Mouse (Mus musculus): ENCODE measurements around the gene Lrrc8d.

The Lrrc8d gene

DNA sequence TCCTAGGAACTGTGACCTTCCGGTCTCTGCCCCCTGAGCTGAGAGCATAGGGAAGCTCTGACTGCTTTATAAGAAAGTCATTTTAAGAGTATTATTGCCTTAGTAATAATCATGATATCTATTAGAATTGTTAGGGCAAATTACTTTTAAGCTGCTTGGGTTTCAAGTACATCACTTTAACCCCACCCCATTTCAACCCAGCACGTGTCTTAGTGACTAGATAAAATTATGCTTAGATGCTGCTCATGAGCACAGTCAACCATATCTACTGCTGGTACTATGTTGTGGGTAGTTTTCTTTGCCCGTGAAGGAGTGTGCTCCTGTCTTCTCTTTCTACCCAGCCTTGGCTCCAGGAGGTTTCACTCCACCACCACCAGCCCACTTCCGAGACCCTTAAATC is 21.5 kb downstream of the Lrrc8d start:
- no peak for DNase-seq

DNA sequence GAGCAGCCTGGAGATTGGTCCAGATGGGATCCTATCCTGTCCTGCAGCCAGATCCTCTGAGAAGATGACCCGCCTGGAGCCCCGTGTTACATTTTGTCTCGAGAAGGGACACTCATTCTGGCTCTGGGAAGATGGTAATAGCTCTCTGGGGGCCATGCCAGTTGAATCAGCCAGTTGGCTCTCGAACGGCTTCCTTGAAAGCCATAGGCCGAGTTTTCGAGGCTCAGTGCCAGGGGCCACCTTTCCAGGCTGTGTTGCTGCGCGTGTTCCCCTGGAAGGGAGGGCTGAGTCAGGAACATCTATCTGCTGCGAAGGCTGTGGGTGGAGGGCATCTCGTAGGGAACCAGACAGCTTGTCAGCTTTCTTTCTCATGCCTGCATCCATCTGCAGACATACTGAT is 23.0 kb downstream of the Lrrc8d start:
- DNase-seq, result no peak

GRCm38 (mm10) chr5:105730193-105730831 is 30.5 kb downstream of the Lrrc8d start:
- DNase-seq, result no peak

GRCm38 (mm10) chr5:105731173-105731626 is 31.4 kb downstream of the Lrrc8d start:
- DNase-seq, result peak; percentile 57

DNA sequence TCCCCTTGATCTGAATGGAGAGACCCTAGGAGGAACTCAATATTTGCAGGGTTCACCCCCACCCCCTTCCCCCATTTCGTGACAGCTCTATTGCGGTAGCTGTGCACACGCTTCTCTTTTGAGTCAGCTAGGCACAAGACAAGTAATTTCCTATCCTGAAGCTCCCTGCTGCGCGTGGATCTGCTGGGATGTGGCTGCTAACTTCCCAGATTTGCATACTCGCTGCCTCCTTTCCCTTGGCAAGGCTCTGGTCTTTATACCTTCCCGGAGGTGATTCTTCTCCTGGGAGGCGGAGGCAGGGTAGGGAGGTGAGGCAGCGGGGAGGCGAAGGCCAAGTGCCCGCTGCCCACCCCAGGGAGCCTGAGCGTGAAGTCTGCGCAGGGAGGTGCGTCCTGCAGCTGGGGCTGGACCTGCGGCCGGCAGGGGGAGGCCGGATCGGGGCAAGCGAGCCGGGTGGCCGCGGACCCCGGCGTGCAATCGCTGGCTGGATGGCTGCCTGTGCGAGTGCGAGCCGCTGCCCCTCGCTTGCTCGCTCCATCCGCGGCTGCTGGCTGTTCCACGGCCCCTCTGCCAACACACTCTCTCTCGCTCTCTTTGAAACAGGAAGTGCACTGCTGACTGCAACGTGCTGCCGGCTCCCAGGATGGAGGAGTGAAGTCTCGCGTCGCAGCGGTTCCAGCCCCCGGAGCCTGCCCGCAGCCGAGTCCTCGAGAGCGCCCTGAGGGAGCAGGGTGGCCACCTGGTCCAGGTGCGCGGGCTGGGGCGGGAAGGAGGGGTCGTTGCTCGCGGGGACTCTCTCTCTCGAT is 32.1 kb downstream of the Lrrc8d start:
- DNase-seq, result peak; percentile 79

- no peak for DNase-seq
Measured at GRCm38 (mm10) chr5:105732433-105732891, 32.7 kb downstream of the Lrrc8d start.

GRCm38 (mm10) chr5:105733226-105733625 is 33.5 kb downstream of the Lrrc8d start:
- no peak for DNase-seq

GRCm38 (mm10) chr5:105736365-105736764 is 36.6 kb downstream of the Lrrc8d start:
- DNase-seq, result no peak

DNA sequence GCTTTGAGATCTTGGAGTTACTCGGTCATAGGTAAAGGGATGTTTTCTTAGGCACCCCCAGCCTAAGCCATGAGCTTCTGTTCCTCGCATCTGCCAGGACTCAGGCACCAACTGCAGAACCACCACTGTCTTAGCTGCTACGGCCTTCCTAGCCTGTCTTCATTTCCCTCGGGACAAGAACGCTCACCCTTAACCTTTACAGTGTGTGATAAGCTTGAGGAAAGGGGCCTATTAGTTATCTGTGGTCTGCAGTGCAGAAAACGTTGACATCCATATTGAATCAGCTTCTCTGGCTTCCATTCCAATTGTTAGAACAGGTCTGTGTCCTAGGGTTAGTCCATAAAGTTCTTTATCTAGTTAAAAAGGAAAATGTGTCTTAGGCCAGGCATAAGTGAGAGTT is 37.4 kb downstream of the Lrrc8d start:
- no peak for DNase-seq

- DNase-seq, result no peak
Measured at GRCm38 (mm10) chr5:105740437-105740836, 40.7 kb downstream of the Lrrc8d start.

GRCm38 (mm10) chr5:105742641-105743040 is 42.9 kb downstream of the Lrrc8d start:
- DNase-seq, result no peak

GRCm38 (mm10) chr5:105745324-105745723 is 45.6 kb downstream of the Lrrc8d start:
- no peak for DNase-seq

DNA sequence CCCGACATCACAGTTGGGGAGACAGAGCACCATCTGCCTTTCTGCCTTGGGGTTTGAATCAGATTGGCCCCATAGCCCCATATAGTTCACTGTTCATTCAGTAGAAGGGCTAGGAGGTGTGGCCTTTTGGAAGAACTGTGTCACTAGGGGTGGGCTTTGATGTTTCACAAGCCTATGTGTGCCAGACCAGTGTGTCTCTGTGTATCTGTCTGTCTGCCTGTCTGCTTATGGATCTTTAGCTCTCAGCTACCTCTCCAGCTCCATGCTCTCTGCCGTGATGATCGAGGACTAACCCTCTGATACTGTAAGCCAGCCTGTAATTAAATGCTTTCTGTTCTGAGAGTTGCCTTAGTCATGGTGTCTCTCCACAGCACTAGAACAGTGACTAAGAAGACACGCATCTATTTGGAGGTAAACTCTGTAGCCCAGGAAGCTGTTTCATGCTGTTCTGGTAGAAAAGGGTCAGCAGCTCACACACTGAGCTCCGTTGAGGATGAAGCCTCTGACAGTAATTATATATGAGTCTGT is 46.2 kb downstream of the Lrrc8d start:
- no peak for DNase-seq

- DNase-seq, result peak; percentile 38
Measured at GRCm38 (mm10) chr5:105754803-105755202, 55.0 kb downstream of the Lrrc8d start.

DNA sequence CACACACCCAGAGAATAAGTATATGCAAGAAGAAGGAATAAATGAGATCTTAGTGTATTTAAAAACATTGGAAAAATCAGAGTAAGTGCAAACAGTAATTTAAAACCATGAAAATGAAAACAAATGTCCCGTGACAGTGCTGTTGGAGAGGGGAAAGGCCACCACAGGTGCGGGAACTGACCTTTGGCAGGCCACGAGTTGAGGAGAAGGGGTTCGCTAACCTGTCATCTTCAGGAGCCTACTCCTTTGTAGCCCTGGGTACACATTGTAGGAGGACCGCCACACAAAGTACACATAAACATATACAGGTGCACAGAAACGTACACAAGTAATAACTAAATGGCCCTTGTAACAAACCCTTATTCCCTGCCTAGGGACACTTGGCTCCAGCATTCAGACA is 55.7 kb downstream of the Lrrc8d start:
- no peak for DNase-seq

GRCm38 (mm10) chr5:105757978-105758377 is 58.2 kb downstream of the Lrrc8d start:
- no peak for DNase-seq

DNA sequence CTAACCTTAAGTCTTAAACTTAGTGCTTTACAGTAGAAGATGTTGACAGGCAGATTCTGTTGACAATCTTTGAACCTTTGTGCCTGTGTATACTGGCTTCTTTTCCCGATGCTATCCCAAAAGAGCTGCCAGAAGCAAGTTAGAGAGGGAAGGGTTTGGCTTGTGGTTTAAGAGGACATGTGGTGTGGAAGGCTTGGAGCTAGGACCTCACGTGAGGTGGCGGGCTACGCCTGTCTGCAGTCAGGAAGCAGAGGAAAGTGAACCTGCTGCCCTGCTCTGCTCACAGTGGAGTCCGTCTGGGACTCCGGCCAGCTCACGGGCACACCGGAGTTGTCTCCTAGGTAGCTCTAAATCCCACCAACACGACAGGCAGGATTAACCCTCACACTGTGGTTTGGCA is 59.1 kb downstream of the Lrrc8d start:
- DNase-seq, result no peak

DNA sequence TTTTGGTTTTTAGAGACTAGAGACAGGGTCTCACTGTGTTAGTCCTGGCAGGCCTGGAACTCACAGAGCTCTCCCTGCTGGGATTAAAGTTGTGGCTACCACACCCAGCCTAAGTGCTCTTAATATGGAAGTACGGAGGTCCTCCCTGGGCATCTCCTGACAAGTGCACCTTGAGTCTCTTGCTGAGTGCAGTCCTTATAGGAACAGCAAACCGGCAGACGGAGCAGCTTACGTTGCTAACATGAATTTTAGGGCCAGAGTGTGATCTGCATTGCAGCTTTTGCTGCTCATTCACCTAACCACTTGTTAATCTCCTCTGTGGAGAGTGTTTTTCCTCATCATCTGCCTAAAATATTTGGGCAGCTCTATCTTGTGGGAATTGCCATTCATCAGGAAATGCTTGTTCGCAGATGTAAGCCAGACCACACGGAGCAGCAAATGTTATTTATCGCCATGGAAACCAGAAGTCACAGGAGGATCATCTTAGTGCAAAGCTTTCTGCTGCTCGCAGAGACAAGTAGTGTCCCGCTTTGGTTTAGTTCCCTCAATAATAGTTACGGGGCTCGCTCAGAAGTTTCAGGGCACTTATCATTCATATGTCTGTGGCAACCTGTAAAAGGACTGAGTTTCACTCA is 62.2 kb downstream of the Lrrc8d start:
- DNase-seq, result no peak

DNA sequence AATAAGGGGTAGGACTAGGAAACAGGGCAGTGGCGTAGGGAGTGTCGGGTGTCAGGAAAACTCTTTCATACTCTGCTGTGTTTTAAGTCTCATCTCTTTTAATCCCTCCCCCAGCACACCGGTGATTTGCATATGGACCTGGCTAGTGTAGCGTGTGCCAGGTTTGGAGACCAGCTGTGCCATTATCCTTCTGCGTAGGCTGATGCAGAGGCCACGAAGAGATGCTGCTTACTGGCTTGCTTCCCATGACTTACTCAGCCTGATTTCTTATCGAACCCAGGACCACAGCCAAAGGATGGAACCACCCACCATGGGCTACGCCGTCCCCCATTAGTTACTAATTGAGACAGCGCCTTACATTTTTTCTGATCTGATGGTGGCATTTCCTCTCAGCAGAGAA is 64.6 kb downstream of the Lrrc8d start:
- DNase-seq, result no peak

- DNase-seq, result no peak
Measured at GRCm38 (mm10) chr5:105765386-105765785, 65.6 kb downstream of the Lrrc8d start.

GRCm38 (mm10) chr5:105776368-105776767 is 76.6 kb downstream of the Lrrc8d start:
- no peak for DNase-seq

DNA sequence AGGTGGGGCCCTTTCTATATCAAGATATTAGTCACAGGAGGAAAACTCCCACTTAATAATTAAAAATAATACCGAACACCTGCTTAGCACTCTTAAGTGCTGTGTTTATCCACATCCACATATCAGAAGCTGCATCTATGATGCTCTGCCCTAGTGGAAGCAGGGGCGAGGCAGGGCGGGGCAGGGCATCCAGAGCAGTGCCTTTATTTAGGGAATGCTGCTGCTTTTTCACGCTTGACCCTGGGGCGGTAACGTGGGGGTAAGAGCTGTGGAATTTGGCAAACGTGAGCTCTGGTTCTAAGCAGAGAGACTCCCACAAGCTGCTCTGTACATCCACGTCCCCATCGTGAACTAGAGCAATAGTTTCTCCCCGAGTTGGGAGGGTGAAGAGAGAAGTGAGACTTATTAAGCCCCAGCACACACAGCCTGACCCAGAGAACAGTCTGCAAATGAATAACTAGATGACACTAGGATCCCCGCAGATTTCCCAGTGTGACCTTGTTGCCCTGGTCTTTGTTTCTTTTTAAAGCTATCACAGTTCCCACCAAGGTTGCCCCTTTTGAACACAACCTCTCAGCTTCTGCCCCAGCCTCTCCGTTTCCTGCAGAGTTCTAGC is 77.3 kb downstream of the Lrrc8d start:
- no peak for DNase-seq

DNA sequence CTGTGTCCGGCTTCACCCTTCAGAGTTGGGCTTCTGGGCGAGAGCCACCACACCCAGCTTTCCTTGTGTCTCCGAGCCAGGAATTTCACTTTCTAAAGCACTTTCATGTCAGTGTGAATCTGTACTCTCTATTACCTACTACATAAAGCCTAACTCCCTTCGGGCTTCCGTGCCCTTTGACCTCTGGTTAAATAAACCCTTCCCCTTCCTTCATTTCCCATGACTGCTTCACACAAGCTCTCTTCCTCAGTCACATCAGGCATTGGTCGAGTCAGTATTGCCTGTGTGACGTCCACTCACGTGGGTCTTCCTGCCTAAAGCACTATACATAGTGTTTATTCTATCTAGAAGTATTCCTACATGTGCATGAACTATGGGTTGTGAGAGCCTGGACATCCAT is 77.9 kb downstream of the Lrrc8d start:
- no peak for DNase-seq
